Mouse (Mus musculus): ENCODE measurements around the gene Kifc5b. TPM values are rescaled to one million over a fixed set of nuclear protein-coding genes. Genes with fewer than 3 reads are reported as not detected.
"Not testable (repeated sequence)": the region's sequence is repeated elsewhere in the genome, so short reads cannot be mapped to it uniquely, and the experiment has no call there.

The Kifc5b gene
- polyA plus RNA-seq, 1 experiment from 2014 or later, result 6.9 TPM

GRCm38 (mm10) chr17:26969257-26969656, 52.4 kb downstream of the Kifc5b start:
- no peak overlapping the region for H3K4me3 ChIP-seq (ENCODE audit: low read length)
- no peak overlapping the region for H3K27ac ChIP-seq (ENCODE audit: low read depth, low read length)
- no peak overlapping the region for H3K4me2 ChIP-seq (replicated peaks; ENCODE audit: low read depth, low read length)
- H3K9me3 ChIP-seq (ENCODE audit: control insufficient read depth, low read length), result no peaks in the 10 kb centered on the region
- no peaks in the 10 kb centered on the region for H3K27me3 ChIP-seq (ENCODE audit: control insufficient read depth, insufficient read depth, low read length)
- 93% methylated on average over 6 of the region's 6 CpGs for WGBS
- peaks cover 15% of the 10 kb centered on the region for H3K4me1 ChIP-seq (ENCODE audit: control insufficient read depth, insufficient read depth, low read length)
- H3K36me3 ChIP-seq (ENCODE audit: control insufficient read depth, insufficient read depth, low read length), result peaks cover 42% of the 10 kb centered on the region
- ATAC-seq (ENCODE audit: low FRiP score, low TSS enrichment), result no peak
- H3K9ac ChIP-seq (ENCODE audit: low read depth, low read length), result no peak overlapping the region

DNA sequence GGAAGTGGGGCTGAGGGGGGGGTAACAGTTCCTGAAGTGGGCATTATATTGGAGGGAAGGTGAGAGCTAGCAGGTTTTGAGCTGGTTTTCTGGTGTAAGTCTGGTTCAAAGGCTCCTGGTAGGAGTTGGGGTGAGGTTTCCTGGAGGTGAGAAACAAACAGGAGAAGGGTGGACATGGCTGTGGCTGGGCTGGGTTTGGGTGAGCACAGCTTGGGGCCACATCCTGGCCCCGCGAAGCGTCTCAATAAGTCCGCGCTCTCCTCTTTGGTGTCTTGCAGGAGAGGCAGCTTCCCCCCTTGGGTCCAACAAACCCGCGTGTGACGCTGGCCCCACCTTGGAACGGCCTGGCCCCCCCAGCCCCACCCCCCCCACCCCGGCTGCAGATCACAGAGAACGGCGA, 53.3 kb downstream of the Kifc5b start:
- no peak for ATAC-seq (ENCODE audit: low FRiP score, low TSS enrichment)
- no peaks in the 10 kb centered on the region for H3K9me3 ChIP-seq (ENCODE audit: control insufficient read depth, low read length)
- H3K27me3 ChIP-seq (ENCODE audit: control insufficient read depth, insufficient read depth, low read length), result no peaks in the 10 kb centered on the region
- H3K9ac ChIP-seq (ENCODE audit: low read depth, low read length), result no peak overlapping the region
- no peak overlapping the region for H3K27ac ChIP-seq (ENCODE audit: low read depth, low read length)
- H3K4me3 ChIP-seq (ENCODE audit: low read length), result no peak overlapping the region
- peaks cover 17% of the 10 kb centered on the region for H3K4me1 ChIP-seq (ENCODE audit: control insufficient read depth, insufficient read depth, low read length)
- H3K36me3 ChIP-seq (ENCODE audit: control insufficient read depth, insufficient read depth, low read length), result peaks cover 37% of the 10 kb centered on the region
- WGBS, result 72% methylated on average over 12 of the region's 12 CpGs
- no peak overlapping the region for H3K4me2 ChIP-seq (replicated peaks; ENCODE audit: low read depth, low read length)

- Histone ChIP-seq H3K36me3 (ENCODE audit: control insufficient read depth, insufficient read depth, low read length) (peaks cover 37% of the 10 kb centered on the region), H3K27ac (ENCODE audit: low read depth, low read length) (no peak overlapping the region), H3K4me1 (ENCODE audit: control insufficient read depth, insufficient read depth, low read length) (peaks cover 20% of the 10 kb centered on the region), H3K9me3 (ENCODE audit: control insufficient read depth, low read length) (no peaks in the 10 kb centered on the region), H3K27me3 (ENCODE audit: control insufficient read depth, insufficient read depth, low read length) (no peaks in the 10 kb centered on the region), H3K4me2 (replicated peaks; ENCODE audit: low read depth, low read length) (peak overlapping the region; percentile 82; the same call in 1 of the 2 replicates), H3K4me3 (ENCODE audit: low read length) (peak overlapping the region; percentile 78; the same call in 1 of the 2 replicates), H3K9ac (ENCODE audit: low read depth, low read length) (peak overlapping the region; percentile 83; the same call in 1 of the 2 replicates)
- no peak for ATAC-seq (ENCODE audit: low FRiP score, low TSS enrichment)
- WGBS, result 50% methylated on average over 5 of the region's 8 CpGs
Observed at GRCm38 (mm10) chr17:26971247-26971905, 54.5 kb downstream of the Kifc5b start.

GRCm38 (mm10) chr17:26972107-26972506, 55.2 kb downstream of the Kifc5b start:
- H3K9ac ChIP-seq (ENCODE audit: low read depth, low read length), result peak overlapping the region; percentile 83
- H3K4me1 ChIP-seq (ENCODE audit: control insufficient read depth, insufficient read depth, low read length), result peaks cover 20% of the 10 kb centered on the region
- no peaks in the 10 kb centered on the region for H3K9me3 ChIP-seq (ENCODE audit: control insufficient read depth, low read length)
- H3K27me3 ChIP-seq (ENCODE audit: control insufficient read depth, insufficient read depth, low read length), result no peaks in the 10 kb centered on the region
- H3K4me3 ChIP-seq (ENCODE audit: low read length), result peak overlapping the region; percentile 78
- peak overlapping the region; percentile 82 for H3K4me2 ChIP-seq (replicated peaks; ENCODE audit: low read depth, low read length)
- 1% methylated on average over 3 of the region's 3 CpGs for WGBS
- peaks cover 36% of the 10 kb centered on the region for H3K36me3 ChIP-seq (ENCODE audit: control insufficient read depth, insufficient read depth, low read length)
- ATAC-seq (ENCODE audit: low FRiP score, low TSS enrichment), result no peak
- peak overlapping the region; percentile 83; the same call in 1 of the 2 replicates for H3K27ac ChIP-seq (ENCODE audit: low read depth, low read length)

GRCm38 (mm10) chr17:26972703-26973574, 56.0 kb downstream of the Kifc5b start, which contains the start of gene Zbtb9:
TSS of gene Zbtb9 (plus strand) at chr17:26973167.
- peak; percentile 98 for ATAC-seq (ENCODE audit: low FRiP score, low TSS enrichment)

DNA sequence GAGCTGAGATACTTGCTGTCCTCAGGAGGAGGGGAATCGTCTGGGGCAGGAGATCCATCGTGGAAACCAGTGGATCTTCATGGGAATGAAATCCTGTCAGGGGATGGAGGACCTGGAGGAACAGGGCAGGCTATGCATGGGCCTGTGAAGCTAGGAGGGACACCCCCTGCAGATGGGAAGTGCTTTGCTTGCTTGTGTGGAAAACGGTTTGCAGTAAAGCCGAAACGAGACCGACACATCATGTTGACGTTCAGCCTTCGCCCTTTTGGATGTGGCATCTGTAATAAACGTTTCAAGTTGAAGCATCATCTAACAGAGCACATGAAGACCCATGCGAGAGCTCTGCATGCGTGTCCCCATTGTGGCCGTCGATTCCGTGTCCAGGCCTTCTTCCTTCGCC, 57.7 kb downstream of the Kifc5b start:
- no peak overlapping the region for H3K4me2 ChIP-seq (replicated peaks; ENCODE audit: low read depth, low read length)
- H3K36me3 ChIP-seq (ENCODE audit: control insufficient read depth, insufficient read depth, low read length), result peaks cover 46% of the 10 kb centered on the region
- peaks cover 20% of the 10 kb centered on the region for H3K4me1 ChIP-seq (ENCODE audit: control insufficient read depth, insufficient read depth, low read length)
- ATAC-seq (ENCODE audit: low FRiP score, low TSS enrichment), result no peak
- H3K9me3 ChIP-seq (ENCODE audit: control insufficient read depth, low read length), result no peaks in the 10 kb centered on the region
- H3K27ac ChIP-seq (ENCODE audit: low read depth, low read length), result no peak overlapping the region
- peak overlapping the region; percentile 78; the same call in 1 of the 2 replicates for H3K9ac ChIP-seq (ENCODE audit: low read depth, low read length)
- no peaks in the 10 kb centered on the region for H3K27me3 ChIP-seq (ENCODE audit: control insufficient read depth, insufficient read depth, low read length)
- 94% methylated on average over 15 of the region's 15 CpGs for WGBS
- H3K4me3 ChIP-seq (ENCODE audit: low read length), result no peak overlapping the region

More at GRCm38 (mm10) chr17:26972703-26973574, 56.0 kb downstream of the Kifc5b start, which contains the start of gene Zbtb9:
- Histone ChIP-seq H3K36me3 (ENCODE audit: control insufficient read depth, insufficient read depth, low read length) (peaks cover 34% of the 10 kb centered on the region), H3K27ac (ENCODE audit: low read depth, low read length) (peak within 1 kb of the TSS; percentile 83), H3K4me2 (replicated peaks; ENCODE audit: low read depth, low read length) (peak within 1 kb of the TSS; percentile 82), H3K4me3 (ENCODE audit: low read length) (peak within 1 kb of the TSS; percentile 78), H3K27me3 (ENCODE audit: control insufficient read depth, insufficient read depth, low read length) (no peaks in the 10 kb centered on the region), H3K9me3 (ENCODE audit: control insufficient read depth, low read length) (no peaks in the 10 kb centered on the region), H3K9ac (ENCODE audit: low read depth, low read length) (peak within 1 kb of the TSS; percentile 83), H3K4me1 (ENCODE audit: control insufficient read depth, insufficient read depth, low read length) (peaks cover 20% of the 10 kb centered on the region)
- under 1% methylated on average over 72 of the region's 75 CpGs for WGBS

DNA sequence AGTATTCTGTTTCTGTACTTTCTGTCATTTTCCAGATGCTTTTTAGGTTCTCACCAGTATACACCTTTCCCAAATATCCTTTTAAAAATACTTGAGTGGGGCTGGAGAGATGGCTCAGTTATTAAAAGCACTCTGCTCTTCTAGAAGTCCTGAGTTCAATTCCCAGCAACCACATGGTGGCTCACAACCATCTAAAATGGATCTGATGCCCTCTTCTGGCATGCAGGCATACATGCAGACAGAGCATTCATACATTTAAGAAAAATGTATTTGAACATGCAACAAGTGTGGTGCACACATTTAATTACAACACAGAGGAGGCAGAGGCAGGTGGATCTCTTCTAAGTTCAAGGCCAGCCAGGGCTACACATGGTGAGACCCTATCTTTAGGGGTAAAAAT, 58.5 kb downstream of the Kifc5b start:
- no peak overlapping the region for H3K27ac ChIP-seq (ENCODE audit: low read depth, low read length)
- H3K4me3 ChIP-seq (ENCODE audit: low read length), result no peak overlapping the region
- peaks cover 49% of the 10 kb centered on the region for H3K36me3 ChIP-seq (ENCODE audit: control insufficient read depth, insufficient read depth, low read length)
- H3K9me3 ChIP-seq (ENCODE audit: control insufficient read depth, low read length), result no peaks in the 10 kb centered on the region
- no peak overlapping the region for H3K4me2 ChIP-seq (replicated peaks; ENCODE audit: low read depth, low read length)
- H3K9ac ChIP-seq (ENCODE audit: low read depth, low read length), result no peak overlapping the region
- ATAC-seq (ENCODE audit: low FRiP score, low TSS enrichment), result no peak
- peaks cover 20% of the 10 kb centered on the region for H3K4me1 ChIP-seq (ENCODE audit: control insufficient read depth, insufficient read depth, low read length)
- H3K27me3 ChIP-seq (ENCODE audit: control insufficient read depth, insufficient read depth, low read length), result no peaks in the 10 kb centered on the region

DNA sequence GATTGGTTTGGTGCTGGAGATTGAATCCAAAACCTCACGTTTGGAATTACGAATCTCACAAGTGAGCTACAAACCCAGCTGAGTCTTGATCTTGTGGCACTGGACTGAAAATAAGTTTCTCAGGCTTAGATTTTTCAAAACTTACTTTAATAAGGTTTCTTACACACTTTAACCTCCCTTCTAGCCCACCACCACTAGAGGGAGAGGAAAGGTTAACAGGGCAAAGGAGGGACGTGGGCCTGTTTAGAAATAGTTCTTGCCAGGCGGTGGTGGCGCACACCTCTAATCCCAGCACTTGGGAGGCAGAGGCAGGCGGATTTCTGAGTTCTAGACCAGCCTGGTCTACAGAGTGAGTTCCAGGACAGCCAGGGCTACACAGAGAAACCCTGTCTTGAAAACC, 60.5 kb downstream of the Kifc5b start:
- whole genome bisulfite sequencing, result 92% methylated on average over 6 of the region's 6 CpGs
- not testable (repeated sequence) for H3K27ac ChIP-seq (ENCODE audit: low read depth, low read length); H3K9me3 ChIP-seq (ENCODE audit: control insufficient read depth, low read length); H3K4me3 ChIP-seq (ENCODE audit: low read length); H3K9ac ChIP-seq (ENCODE audit: low read depth, low read length); ATAC-seq (ENCODE audit: low FRiP score, low TSS enrichment); H3K27me3 ChIP-seq (ENCODE audit: control insufficient read depth, insufficient read depth, low read length); H3K4me2 ChIP-seq (replicated peaks; ENCODE audit: low read depth, low read length)
- Histone ChIP-seq H3K4me1 (ENCODE audit: control insufficient read depth, insufficient read depth, low read length) (peaks cover 11% of the 10 kb centered on the region), H3K36me3 (ENCODE audit: control insufficient read depth, insufficient read depth, low read length) (peaks cover 53% of the 10 kb centered on the region)

DNA sequence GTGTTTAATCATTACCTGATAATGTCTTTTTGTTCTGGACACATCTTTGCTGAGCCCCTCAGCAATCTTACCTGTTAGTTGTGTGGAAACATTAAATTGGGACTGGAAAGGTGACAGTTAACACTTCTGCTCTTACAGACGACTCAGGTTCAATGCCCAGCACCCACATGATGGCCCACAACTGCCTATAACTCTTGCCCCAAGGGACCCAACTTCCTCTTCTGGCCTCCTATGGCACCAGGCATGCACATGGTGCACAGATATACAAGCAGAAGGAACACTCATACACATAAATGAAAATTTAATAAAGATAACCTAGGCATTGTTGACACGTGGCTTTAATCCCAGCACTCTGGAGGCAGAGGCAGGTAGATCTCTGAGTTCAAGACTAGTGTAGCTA, 62.5 kb downstream of the Kifc5b start:
- ATAC-seq (ENCODE audit: low FRiP score, low TSS enrichment), result no peak
- H3K27ac ChIP-seq (ENCODE audit: low read depth, low read length), result no peak overlapping the region
- 0 out of 2 replicates have a peak, but pooled peaks cover 3% of the 10 kb centered on the region for H3K4me1 ChIP-seq (ENCODE audit: control insufficient read depth, insufficient read depth, low read length)
- H3K9ac ChIP-seq (ENCODE audit: low read depth, low read length), result no peak overlapping the region
- WGBS, result 79% methylated on average over 2 of the region's 2 CpGs
- no peak overlapping the region for H3K4me3 ChIP-seq (ENCODE audit: low read length)
- H3K27me3 ChIP-seq (ENCODE audit: control insufficient read depth, insufficient read depth, low read length), result no peaks in the 10 kb centered on the region
- no peak overlapping the region for H3K4me2 ChIP-seq (replicated peaks; ENCODE audit: low read depth, low read length)
- H3K9me3 ChIP-seq (ENCODE audit: control insufficient read depth, low read length), result no peaks in the 10 kb centered on the region
- peaks cover 52% of the 10 kb centered on the region for H3K36me3 ChIP-seq (ENCODE audit: control insufficient read depth, insufficient read depth, low read length)
